Mouse (Mus musculus) forebrain, embryonic 11.5 days (tissue): ENCODE data around the gene Foxr1. TPM values are rescaled to one million over a fixed set of nuclear protein-coding genes. Genes with fewer than 3 reads are reported as not detected.

ENCODE experiments used
- microRNA-seq: library from miRNA; unstranded; fragments of <30 nt; microRNA quantifications from one replicate; pipeline ENCODE4, GENCODE M21; 2016; ENCODE audit not compliant: insufficient number of aligned reads
- polyA plus RNA-seq: library from polyadenylated mRNA; unstranded; fragments of >200 nt; fragmentation: Nextera tagmentation; extraction: Ambion mirVana; gene quantifications from 2 replicates; pipeline ENCODE4 v1.2.1, GENCODE M21; 2014

The Foxr1 gene
- polyA plus RNA-seq, 1 experiment from 2014 or later, result not detected

Small RNA genes within 50 kb of the gene (microRNA-seq; reads per million reads assigned to microRNA genes)
- gene Mir7085, result not detected

Other genes with a start within 250 kb of the Foxr1 start
- 25.9 and 26.2 TPM in 2 replicates for gene Cbl, start 207.1 kb downstream of the Foxr1 start, polyA plus RNA-seq
- gene Ccdc153, start 200.5 kb downstream of the Foxr1 start, polyA plus RNA-seq, result not detected in 2 replicates
- 0.16 TPM in 2 replicates for gene Pdzd3, start 189.7 kb downstream of the Foxr1 start, polyA plus RNA-seq
- 3.2 and 3.6 TPM in 2 replicates for gene Nlrx1, start 172.5 kb downstream of the Foxr1 start, polyA plus RNA-seq
- gene Abcg4, start 152.5 kb downstream of the Foxr1 start, polyA plus RNA-seq, result 6.7 and 9.6 TPM in 2 replicates
- 25.8 and 27.4 TPM in 2 replicates for gene Hinfp, start 135.5 kb downstream of the Foxr1 start, polyA plus RNA-seq
- gene C2cd2l, start 120.9 kb downstream of the Foxr1 start, polyA plus RNA-seq, result 12.2 and 13.7 TPM in 2 replicates
- gene Dpagt1, start 115.1 kb downstream of the Foxr1 start, polyA plus RNA-seq, result 47.7 and 49.1 TPM in 2 replicates
- 463 and 498 TPM in 2 replicates for gene H2afx, start 106.4 kb downstream of the Foxr1 start, polyA plus RNA-seq
- 155 and 166 TPM in 2 replicates for gene Hmbs, start 96.9 kb downstream of the Foxr1 start, polyA plus RNA-seq
- 32.2 and 35.7 TPM in 2 replicates for gene Vps11, start 79.5 kb downstream of the Foxr1 start, polyA plus RNA-seq
- gene Hyou1, start 61.6 kb downstream of the Foxr1 start, polyA plus RNA-seq, result 32.5 and 35.2 TPM in 2 replicates
- gene Slc37a4, start 44.3 kb downstream of the Foxr1 start, polyA plus RNA-seq, result 24.8 and 24.9 TPM in 2 replicates
- 1,614 and 1,699 TPM in 2 replicates for gene Rps25, start 34.0 kb downstream of the Foxr1 start, polyA plus RNA-seq
- 186 and 188 TPM in 2 replicates for gene Trappc4, start 33.5 kb downstream of the Foxr1 start, polyA plus RNA-seq
- gene Ccdc84, start 22.6 kb downstream of the Foxr1 start, polyA plus RNA-seq, result 25.5 and 26.8 TPM in 2 replicates
- gene Upk2, start 13.8 kb upstream of the Foxr1 start, polyA plus RNA-seq, result not detected in 2 replicates
- 8.7 and 10.6 TPM in 2 replicates for gene Bcl9l, start 41.7 kb upstream of the Foxr1 start, polyA plus RNA-seq
- 0.09 TPM in 1 of 2 replicates, not detected in the other for gene Cxcr5, start 120.7 kb upstream of the Foxr1 start, polyA plus RNA-seq
- 16.2 and 17.2 TPM in 2 replicates for gene Ddx6, start 163.8 kb upstream of the Foxr1 start, polyA plus RNA-seq
- gene Treh, start 232.1 kb upstream of the Foxr1 start, polyA plus RNA-seq, result not detected in 2 replicates